Mouse (Mus musculus): Measurements from ENCODE around the gene Kcnt1.

The Kcnt1 gene

DNA sequence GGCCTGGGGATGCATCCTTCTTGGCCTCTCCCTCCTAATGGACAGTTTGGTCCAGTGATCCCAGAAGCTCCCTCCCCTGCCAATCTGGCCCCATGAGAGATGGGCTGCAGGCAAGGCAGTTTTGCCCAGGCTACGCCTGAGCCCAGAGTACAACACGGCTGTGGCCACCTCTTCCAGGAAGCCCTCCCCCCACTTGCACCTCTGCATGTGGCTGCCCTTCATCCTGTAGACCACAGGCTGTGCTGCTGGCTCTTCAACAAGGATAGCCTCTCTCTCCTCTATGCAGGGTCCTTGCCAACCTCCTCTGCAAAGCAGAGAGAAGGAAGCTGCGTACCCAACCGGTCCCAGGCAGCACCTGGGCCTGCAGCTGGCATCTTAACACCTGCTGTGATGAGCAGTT lies 15.5 kb downstream of the Kcnt1 start:
- no peak for DNase-seq

DNA sequence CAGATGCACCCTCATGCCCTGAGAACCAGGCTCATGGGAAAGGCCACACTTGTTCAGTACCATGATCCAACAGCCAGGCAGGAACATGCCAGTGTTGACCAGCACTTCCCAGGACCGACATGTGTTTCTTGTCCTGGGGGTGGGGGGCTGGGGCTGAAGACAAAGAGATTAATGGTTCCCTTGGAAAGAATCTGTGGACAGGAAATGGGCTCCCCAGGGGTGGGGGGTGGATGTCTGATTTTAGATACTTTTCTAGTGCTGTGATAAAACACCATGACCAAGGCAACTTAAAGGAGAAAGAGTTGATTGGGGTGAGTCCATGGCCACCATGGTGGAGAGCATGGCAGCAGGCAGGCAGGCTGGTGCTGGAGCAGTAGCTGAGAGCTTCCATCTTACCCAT lies 18.7 kb downstream of the Kcnt1 start:
- DNase-seq, result no peak

DNA sequence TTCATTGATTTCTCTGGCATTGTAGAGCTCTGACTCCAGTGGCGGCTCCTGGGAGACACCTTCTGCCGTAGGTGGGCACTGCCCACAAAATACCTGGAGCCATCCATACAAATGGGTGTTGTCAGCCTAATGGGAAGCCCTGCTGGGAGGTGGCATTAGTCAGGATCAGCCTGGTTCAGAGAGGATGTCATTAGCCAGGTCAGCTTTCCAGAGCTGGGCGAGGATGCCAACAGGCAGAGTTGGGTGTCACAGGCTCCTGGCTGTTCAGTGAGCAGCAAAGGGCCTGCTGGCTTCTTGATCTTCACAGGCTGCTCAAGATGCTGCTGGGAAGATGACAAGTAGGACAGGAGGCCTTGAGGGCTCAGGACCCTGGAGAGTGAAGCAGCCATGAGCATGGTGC lies 21.2 kb downstream of the Kcnt1 start:
- DNase-seq, result no peak

DNA sequence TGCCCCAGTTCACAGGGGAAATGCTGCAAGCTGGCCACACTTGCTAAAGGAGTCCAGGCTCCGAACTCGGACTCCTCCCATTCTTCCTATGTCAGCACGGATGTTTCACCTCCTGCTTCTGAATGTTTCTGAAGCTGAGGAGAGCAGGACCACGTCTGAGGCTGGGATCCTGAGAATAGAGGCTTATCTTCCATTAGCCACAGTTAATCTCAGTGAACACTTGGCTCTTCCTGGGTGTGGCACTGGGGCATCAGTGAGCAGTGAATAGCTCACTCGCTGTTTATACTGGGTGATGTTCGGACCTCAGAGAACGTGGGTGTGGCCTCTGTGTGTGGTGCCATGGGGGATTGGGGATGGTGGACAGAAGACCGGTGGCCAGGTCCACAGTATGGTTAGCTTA lies 23.7 kb downstream of the Kcnt1 start:
- DNase-seq, result peak; percentile 38

DNA sequence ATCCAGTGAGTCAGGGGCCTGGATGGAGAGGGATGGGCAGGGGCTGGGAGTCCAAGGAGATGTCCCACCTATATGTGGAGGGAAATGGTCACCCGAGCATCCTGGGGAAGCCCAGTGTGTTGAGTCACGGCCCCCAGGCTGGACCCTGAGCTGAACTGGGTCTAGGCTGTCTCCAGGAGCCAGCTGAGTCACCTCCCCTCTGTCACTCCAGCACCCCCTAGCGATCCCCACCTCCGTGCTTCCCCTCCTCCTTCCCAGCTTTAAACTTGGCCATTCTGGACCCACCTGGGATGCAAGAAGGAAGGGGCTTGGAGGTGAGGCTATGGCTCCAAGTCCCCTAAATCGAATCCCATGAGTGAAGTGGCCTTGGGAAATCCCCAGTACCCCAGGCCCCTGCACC lies 24.6 kb downstream of the Kcnt1 start:
- no peak for DNase-seq

DNA sequence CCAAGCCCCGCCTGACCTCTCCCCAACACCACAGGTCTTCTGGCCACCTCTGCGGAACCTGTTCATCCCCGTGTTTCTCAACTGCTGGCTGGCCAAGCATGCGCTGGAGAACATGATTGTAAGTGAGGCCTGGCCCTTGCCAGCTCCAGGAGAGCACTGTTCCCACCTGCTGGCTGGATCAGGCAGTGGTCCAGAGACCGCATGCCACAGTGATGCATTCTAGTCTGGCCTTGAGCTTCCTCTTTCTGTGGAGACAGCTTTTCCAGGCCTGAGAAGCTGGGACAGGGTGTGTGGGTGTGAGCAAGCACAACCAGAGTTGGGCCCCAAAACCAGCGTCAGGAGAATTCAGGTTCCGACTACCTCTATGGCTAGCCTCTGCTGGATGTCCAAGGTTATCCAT lies 28.9 kb downstream of the Kcnt1 start:
- DNase-seq, result no peak

DNA sequence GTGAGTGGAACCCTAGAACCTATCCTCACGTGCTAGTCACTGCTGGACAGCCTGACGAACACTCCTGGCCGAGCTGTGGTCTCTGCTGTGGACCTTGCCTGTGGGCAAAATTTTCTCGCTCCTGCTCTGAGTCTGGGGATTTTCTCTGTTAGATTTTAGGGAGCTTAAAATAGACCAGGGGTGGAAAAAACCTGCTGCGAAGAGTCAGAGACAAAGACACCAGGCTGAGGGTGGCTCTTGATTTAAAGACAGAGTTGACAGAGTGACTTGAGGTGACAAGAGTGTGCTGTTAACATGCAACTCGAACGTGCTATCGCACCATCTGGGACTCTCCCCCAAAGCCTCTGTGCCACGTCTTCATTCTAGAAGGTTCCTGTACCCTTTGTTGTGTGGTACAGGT lies 35.4 kb downstream of the Kcnt1 start:
- no peak for DNase-seq

DNA sequence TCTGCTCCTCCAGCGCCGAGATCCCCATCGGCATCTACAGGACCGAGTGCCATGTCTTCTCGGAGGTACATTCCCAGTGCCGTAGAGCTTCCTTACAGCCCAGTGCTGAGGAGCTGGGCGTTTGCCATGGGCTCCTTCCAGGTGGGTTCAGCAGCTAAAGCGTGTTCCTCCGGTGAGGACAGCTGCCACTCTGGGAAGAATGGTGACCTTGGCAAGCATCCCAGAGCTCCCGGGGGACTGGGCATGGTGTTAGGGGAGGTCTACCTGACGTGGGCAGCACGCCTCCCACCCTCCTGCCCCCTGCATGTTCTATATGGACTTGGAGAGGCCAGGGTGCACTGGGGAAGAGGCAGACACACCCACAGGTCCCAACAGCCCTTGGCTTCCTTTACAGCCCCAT lies 46.3 kb downstream of the Kcnt1 start:
- no peak for DNase-seq

DNA sequence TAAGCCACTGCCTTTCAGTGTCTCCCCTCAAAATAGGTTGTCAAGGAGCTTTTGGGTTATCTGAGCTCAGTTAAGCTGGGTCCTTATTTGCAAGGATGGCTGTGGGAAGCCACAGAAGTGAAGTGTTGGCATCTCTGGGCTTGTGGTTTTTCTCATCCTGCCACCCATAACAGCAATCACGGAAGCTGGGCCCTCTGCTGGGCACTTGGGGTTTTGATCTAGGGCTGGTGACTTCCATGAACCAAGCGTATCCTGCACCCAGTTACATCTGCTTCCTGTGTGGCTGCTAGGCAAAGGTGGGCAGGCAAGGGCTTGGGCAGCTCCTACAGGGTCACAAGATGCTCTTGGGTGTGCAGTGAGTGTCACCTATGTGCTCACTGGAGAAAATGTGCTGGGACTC lies 49.7 kb downstream of the Kcnt1 start:
- no peak for DNase-seq

DNA sequence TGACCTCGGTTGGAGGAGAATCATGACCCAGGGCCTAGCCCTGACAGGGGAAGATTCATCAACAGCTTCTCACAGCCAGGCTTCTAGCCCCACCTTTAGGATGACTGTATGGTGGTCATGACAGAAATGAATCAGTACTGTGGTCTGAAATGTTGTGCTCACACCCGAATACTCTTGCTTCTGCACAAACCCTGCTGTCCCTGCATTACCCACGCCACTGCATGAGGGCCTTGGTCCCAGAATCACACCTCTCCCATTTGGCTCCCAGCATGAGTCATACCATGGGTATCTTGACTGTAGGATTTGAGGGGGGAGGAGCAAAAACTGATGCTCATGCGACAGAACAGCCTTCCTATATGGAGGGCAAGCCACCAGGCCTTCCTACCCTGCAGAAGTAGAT lies 50.7 kb downstream of the Kcnt1 start:
- no peak for DNase-seq

DNA sequence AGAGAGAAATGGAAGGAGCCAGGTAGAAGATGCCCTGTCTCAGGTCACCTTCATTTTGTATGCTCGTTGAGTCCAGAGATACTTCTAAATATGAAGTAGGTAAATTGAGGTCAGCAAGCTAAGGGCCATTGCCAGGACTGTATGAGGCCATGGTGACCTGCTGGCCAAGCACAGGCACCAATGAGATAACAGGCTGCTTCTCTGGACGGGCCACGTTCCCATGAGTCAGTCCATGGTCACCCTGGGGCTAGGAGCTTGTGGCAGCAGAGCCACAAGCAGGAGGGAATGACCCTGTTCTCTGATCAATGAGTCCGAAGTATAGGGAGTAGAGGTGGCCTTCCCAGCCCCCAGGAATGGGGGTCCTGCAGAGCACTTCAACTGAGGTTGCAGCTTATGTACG lies 51.3 kb downstream of the Kcnt1 start:
- no peak for DNase-seq

DNA sequence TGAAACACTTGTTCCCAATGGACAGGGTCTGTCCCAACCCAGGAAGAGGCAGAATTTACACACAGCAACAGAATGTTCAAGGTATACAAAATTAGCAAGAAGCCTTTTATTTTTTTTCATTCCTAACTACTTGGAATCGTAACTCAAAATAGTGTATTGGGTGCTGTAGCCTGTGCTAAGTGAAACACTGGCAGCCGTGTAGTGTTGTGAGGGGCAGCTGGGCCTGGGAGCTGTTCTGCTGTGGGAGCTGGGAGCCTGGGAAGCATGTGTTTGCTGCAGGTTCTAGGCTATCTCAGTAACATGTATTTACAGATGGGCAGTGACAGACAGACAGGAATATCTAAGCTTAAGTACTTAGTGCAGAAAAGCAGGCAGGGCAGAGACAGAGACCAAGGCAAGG lies 54.9 kb downstream of the Kcnt1 start:
- no peak for DNase-seq

DNA sequence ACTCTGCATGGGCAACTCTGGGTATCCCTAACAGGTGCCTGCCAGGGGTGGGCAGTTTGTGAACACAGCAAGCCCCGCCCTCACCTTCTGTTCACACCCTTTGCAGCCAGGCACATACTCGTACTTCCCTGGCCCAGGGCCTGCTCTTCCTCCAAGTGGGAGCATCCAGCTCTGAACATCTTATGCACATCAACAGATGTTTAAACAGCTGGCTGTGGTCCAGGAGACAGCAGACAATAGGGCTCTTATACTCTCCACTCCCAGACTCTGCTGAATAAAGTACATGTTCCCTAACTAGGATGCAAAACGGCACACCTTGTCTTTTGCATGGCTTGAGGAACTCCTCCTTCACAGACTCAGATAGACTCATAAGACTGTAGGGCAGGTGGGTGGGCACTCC lies 56.4 kb downstream of the Kcnt1 start:
- DNase-seq, result no peak

DNA sequence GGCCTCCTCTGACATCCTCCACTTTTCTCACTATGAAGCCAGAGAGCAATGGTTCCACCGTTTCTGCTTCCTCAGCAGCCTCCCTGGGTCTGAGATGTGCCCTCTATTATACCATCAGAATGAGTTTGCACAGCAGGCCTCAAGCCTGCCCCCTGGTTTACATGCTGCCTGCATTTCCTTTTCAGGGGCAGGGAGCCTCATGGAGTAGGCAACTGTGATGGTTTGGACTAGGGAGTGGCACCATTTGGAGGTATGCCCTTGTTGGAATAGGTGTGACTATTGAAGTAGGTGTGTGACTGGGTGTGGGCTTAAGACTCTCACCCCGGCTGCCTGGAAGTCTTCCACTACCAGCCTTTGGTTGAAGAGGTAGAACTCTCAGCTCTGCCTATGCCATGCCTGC lies 60.3 kb downstream of the Kcnt1 start:
- DNase-seq, result no peak

DNA sequence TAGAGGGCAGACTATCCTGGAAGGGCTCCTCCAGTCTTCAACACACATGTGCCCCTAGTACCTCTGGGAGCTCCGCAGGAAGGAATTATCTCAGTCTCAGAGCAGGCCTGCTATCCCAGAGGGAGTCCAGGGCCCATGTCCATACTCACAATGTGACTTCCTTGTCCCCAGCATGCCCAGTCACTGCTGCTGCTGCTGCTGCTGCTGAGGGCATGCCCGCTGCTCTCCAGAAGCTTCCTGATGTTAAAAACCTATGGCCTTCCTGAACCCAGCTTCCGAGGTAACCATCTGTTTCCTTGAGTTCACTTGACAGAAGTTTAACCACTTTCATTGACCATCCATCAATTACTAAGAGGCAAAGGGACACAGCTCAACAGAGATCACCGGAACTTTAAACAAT lies 61.4 kb downstream of the Kcnt1 start:
- DNase-seq, result no peak

DNA sequence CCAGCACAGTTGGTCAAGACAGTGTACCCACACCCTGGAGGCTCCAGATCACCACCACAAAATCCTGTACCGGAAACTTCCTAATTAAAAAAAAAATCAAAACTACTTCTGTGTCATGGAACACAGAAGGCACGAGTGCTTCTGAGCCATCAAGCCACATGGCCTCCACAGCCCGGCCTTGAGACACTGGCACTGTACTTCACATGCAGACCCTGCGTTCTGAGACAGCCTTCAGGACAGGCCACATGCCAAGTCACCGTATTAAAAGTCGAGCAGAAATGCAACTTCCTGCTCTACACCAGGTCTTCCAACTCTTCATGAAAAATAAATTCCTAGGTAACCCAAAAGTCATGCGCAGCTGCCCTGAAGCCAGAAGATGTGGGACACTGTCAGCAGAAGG lies 64.3 kb downstream of the Kcnt1 start:
- DNase-seq, result no peak

DNA sequence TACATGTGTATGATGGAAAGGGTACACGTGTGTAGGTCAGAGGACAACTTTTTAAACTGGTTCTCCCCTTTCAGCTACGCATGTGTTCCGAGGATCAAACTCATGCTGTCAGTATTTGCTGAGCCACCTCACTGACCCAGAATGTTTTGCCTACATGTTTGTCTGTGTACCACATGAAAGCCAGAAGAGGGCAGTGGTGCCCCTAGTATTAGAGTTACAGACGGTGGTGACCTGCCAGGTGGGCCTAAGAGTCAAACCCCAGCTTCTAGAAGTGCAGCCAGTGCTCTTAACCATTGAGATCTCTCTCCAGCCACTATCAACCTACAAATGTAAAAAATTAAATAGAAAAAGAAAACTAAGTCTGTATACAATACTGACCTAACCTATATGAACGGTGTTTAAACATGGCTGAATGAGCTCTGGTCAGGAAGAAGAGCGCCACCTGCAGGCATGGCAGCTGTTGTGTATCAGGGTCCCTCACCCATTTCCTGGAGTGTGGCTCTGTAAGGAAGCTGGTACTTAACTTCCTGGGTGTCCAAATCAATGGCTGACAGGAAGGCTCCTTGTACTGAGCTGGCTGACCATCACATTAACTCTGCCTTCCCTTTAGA lies 67.8 kb downstream of the Kcnt1 start:
- DNase-seq, result peak; percentile 56

DNA sequence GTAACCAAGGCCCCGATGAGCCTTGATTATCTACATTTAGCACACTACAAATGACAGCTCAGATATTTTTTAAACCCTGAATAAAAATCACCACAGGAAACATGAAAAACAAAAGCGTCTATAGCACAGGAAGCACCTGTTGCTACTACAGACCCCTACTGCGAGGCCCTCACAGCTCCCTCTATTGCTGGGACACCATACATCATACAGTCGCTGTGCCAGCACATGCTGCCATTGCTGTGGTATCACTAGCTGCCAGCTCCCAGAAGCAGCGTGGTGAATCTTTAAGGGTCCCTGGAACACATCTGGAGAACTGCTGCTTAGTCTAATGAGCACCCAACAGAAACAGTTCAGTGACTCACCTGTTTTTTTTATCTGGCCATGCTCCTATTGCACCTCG lies 77.0 kb downstream of the Kcnt1 start:
- DNase-seq, result no peak

DNA sequence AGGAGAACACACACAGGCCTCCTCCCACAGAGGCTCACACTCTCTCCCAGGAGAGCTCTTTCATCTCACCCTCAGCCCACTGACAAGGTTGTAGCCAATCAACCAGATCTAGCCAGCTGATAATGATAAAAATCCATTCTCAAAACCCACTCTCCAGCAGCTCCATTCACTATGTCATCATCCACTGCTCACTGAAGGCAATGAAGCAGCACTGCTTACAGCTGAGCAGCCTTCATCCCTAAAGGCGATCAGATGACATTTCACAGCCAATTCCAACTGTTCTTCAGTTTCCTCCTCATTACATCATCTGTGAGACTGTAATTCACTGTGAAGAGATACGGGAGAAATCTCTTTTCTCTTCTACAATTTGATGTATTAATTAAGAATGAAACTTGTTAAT lies 80.3 kb downstream of the Kcnt1 start:
- DNase-seq, result no peak

DNA sequence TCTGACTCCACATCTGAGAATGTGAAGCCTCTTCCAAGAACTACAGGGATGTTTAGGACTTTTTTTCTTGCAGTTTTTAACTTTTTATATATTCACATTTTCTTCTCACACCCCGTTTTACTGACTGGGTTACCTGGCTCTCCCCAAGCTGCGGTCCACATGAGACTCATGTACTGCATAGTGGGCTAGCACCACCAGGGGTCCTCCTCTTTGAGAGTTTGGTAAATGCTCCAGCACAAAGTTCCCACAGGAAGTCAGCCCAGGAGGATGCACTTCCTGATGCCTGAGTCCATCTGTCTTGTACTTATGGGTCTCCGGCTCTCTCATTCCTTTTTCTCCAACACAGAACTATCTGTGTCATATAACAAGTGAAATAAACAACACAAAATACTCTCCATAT lies 84.4 kb downstream of the Kcnt1 start:
- DNase-seq, result no peak

DNA sequence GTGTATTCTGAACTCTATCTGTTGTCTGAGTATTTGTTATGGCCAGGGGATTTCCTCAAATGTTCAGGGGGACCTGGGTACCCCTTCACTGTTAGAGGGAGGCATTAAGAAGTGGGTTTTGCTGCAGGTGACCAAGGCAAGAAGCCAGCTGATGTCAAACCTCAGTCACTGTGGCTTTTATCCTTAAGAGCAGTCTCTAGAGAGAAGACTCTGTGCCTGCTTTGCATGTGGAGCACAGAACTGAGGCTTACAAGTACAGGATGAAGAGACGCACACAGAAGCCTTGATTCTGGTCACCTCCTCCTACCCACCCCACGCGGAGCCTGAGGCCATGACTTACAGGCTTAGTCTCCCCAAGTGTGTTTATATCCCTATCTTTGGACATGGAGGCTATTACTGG lies 85.8 kb downstream of the Kcnt1 start:
- no peak for DNase-seq

Measured in liver (tissue).